Mouse (Mus musculus): ENCODE measurements around the gene Olfr876.
"Not testable (repeated sequence)": the region's sequence is repeated elsewhere in the genome, so short reads cannot be mapped to it uniquely, and the experiment has no call there.

Olfr876 gene

GRCm38 (mm10) chr9:37802731-37803130 lies at the start of gene Olfr876:
Gene Olfr876, plus strand, starts transcription at chr9:37803031.
- in situ Hi-C loops (cut with MboI; ENCODE audit: low sequenced_read_pairs): no loop called here

- in situ Hi-C loops (cut with MboI; ENCODE audit: low sequenced_read_pairs): no loop called here
These were observed 41.1 kb upstream of the Olfr876 start for GRCm38 (mm10) chr9:37761728-37762127.

GRCm38 (mm10) chr9:37762541-37762940 lies 40.3 kb upstream of the Olfr876 start:
- in situ Hi-C loops (cut with MboI; ENCODE audit: low sequenced_read_pairs): no loop called here

GRCm38 (mm10) chr9:37770661-37771060 lies 32.2 kb upstream of the Olfr876 start:
- in situ Hi-C loops (cut with MboI; ENCODE audit: low sequenced_read_pairs): no loop called here

- in situ Hi-C loops (cut with MboI; ENCODE audit: low sequenced_read_pairs): no loop called here
These were observed 31.1 kb upstream of the Olfr876 start, which contains the start of gene Olfr875 for GRCm38 (mm10) chr9:37771759-37772158. Gene Olfr875, plus strand, starts transcription at chr9:37771857.

- in situ Hi-C loops (cut with MboI; ENCODE audit: low sequenced_read_pairs): no loop called here
These were observed 20.0 kb upstream of the Olfr876 start for GRCm38 (mm10) chr9:37782766-37783260.

- in situ Hi-C loops (cut with MboI; ENCODE audit: low sequenced_read_pairs): not testable (repeated sequence)
These were observed 19.1 kb upstream of the Olfr876 start for GRCm38 (mm10) chr9:37783394-37784387.

- in situ Hi-C loops (cut with MboI; ENCODE audit: low sequenced_read_pairs): no loop called here
These were observed 16.4 kb upstream of the Olfr876 start for GRCm38 (mm10) chr9:37786411-37786810.

GRCm38 (mm10) chr9:37802055-37802454 lies 776 bp upstream of the Olfr876 start:
- in situ Hi-C loops (cut with MboI; ENCODE audit: low sequenced_read_pairs): no loop called here

- in situ Hi-C loops (cut with MboI; ENCODE audit: low sequenced_read_pairs): no loop called here
These were observed 4.4 kb downstream of the Olfr876 start for GRCm38 (mm10) chr9:37807235-37807634.

- in situ Hi-C loops (cut with MboI; ENCODE audit: low sequenced_read_pairs): no loop called here
These were observed 5.6 kb downstream of the Olfr876 start for GRCm38 (mm10) chr9:37808456-37808855.

- in situ Hi-C loops (cut with MboI; ENCODE audit: low sequenced_read_pairs): no loop called here
These were observed 6.1 kb downstream of the Olfr876 start for GRCm38 (mm10) chr9:37808976-37809375.

GRCm38 (mm10) chr9:37814696-37815095 lies 11.9 kb downstream of the Olfr876 start:
- in situ Hi-C loops (cut with MboI; ENCODE audit: low sequenced_read_pairs): no loop called here

- in situ Hi-C loops (cut with MboI; ENCODE audit: low sequenced_read_pairs): no loop called here
These were observed 27.1 kb downstream of the Olfr876 start for GRCm38 (mm10) chr9:37829881-37830280.

GRCm38 (mm10) chr9:37833341-37833740 lies 30.5 kb downstream of the Olfr876 start:
- in situ Hi-C loops (cut with MboI; ENCODE audit: low sequenced_read_pairs): no loop called here

- in situ Hi-C loops (cut with MboI; ENCODE audit: low sequenced_read_pairs): no loop called here
These were observed 46.4 kb downstream of the Olfr876 start for GRCm38 (mm10) chr9:37849267-37849666.

- in situ Hi-C loops (cut with MboI; ENCODE audit: low sequenced_read_pairs): no loop called here
These were observed 51.1 kb downstream of the Olfr876 start, which contains the start of gene Olfr877 for GRCm38 (mm10) chr9:37853969-37854368. Gene Olfr877, plus strand, starts transcription at chr9:37854269.
